Mouse (Mus musculus) embryonic facial prominence, embryonic 13.5 days (tissue): Measurements from ENCODE around the gene Lrp8. TPM values are rescaled to one million over a fixed set of nuclear protein-coding genes. Genes with fewer than 3 reads are reported as not detected.

Experiments used
- ATAC-seq: fragments of 200-750 bp; cut with Nextera tagmentation; 2 replicates; pipeline ENCODE4 v1.8.0; 2017; ENCODE audit warnings: low read depth; ENCODE audit not compliant: insufficient number of reproducible peaks, insufficient read depth, low FRiP score, low TSS enrichment
- H3K27ac ChIP-seq: fragments of 300-500 bp; sonication (generic); 2 replicates; pipeline ENCODE4 v1.5.1; 2015; ENCODE audit warnings: moderate library complexity, mild to moderate bottlenecking, inconsistent platforms
- H3K27me3 ChIP-seq: fragments of 300-500 bp; sonication (generic); 2 replicates; pipeline ENCODE4 v1.6.1; 2015; ENCODE audit warnings: mild to moderate bottlenecking, inconsistent platforms
- H3K36me3 ChIP-seq: fragments of 300-500 bp; sonication (generic); 2 replicates; pipeline ENCODE4 v1.6.1; 2015; ENCODE audit warnings: mild to moderate bottlenecking, inconsistent platforms
- H3K4me1 ChIP-seq: fragments of 300-500 bp; sonication (generic); 2 replicates; pipeline ENCODE4 v1.6.1; 2015; ENCODE audit warnings: inconsistent platforms
- H3K4me2 ChIP-seq: fragments of 300-500 bp; sonication (generic); 2 replicates; pipeline ENCODE4 v1.6.1; 2015; ENCODE audit warnings: moderate library complexity, mild to moderate bottlenecking, inconsistent platforms
- H3K4me3 ChIP-seq: fragments of 300-500 bp; sonication (generic); 2 replicates; pipeline ENCODE4 v1.5.1; 2015; ENCODE audit warnings: mild to moderate bottlenecking, inconsistent platforms
- H3K9ac ChIP-seq: fragments of 300-500 bp; sonication (generic); 2 replicates; pipeline ENCODE4 v1.6.1; 2015; ENCODE audit warnings: mild to moderate bottlenecking, inconsistent platforms
- H3K9me3 ChIP-seq: fragments of 300-500 bp; sonication (generic); 2 replicates; pipeline ENCODE4 v1.6.1; 2016; ENCODE audit warnings: inconsistent platforms
- WGBS: fragments of 180-500 bp; shearing (Covaris S2); methylation state at CpG from one replicate; pipeline ENCODE4 v1.1.7; 2015; ENCODE audit warnings: mixed read lengths; 5-methylcytosine and 5-hydroxymethylcytosine counted together
- polyA plus RNA-seq: library from polyadenylated mRNA; unstranded; fragments of >200 nt; fragmentation: Nextera tagmentation; extraction: Ambion mirVana; gene quantifications from 2 replicates; pipeline ENCODE4 v1.2.1, GENCODE M21; 2015

Lrp8 gene
- polyA plus RNA-seq, 1 experiment from 2014 or later = 4.1 TPM

DNA sequence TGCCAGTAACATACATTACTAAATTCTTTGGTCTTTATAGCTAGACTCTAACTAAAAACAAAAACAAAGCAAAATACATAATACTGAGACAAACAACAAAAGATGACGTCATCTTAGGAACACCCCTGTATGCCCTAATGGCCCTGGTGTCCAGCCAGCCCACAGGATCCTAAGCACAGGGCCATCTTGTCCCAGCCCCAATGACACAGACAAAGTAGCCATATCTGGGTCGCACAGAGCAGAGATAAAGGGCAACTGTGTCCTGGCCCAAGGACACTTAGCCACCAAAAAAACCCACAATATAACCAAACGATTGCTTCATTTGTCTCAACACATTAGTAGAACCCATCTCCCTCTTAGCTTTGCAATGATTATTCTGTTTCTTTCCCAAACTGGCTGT, 8.9 kb downstream of the Lrp8 start:
- no peak overlapping the region for H3K9ac ChIP-seq
- no peak overlapping the region for H3K4me3 ChIP-seq
- H3K4me2 ChIP-seq = no peak overlapping the region
- no peaks in the 10 kb centered on the region for H3K9me3 ChIP-seq
- H3K4me1 ChIP-seq = no peaks in the 10 kb centered on the region
- no peaks in the 10 kb centered on the region for H3K27me3 ChIP-seq
- no peaks in the 10 kb centered on the region; the same call in 1 of the 2 replicates for H3K36me3 ChIP-seq
- H3K27ac ChIP-seq = no peak overlapping the region
- no peak for ATAC-seq
- WGBS = 90% methylated on average over 3 of the region's 3 CpGs

DNA sequence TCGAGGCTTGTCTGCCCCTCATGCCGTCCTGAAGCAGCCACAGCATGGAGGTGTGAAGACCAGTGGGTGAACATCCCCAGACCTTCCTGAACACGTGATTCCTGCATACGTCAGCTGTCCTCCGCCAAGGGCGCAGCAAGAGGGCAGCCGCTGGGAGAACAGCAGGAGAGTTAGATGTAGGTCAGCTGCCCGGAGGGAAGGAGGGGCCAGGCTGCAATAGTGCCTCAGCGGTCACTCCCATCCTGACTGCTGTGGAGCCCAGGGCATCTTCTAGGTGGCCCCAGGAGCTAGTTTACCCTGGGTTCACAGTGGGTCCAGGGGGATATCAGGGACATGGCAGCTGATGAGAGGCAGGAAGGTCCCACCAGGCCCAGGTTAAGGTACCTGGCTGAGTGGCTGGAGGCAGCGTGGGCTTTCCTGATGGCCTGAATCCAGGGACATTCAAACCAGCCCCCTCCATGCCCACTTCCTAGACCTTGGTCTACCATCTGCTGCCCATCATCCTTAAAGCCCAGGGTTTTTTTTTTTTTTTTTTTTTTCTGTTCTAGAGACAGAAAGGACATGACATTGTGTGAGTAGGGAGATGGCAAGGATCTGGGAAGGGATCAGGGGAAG, 9.8 kb downstream of the Lrp8 start:
- WGBS = 58% methylated on average over 10 of the region's 10 CpGs
- no peak overlapping the region for H3K9ac ChIP-seq
- no peaks in the 10 kb centered on the region; the same call in 1 of the 2 replicates for H3K36me3 ChIP-seq
- H3K4me1 ChIP-seq = no peaks in the 10 kb centered on the region
- no peak overlapping the region for H3K27ac ChIP-seq
- no peaks in the 10 kb centered on the region for H3K27me3 ChIP-seq
- H3K4me2 ChIP-seq = no peak overlapping the region
- H3K4me3 ChIP-seq = no peak overlapping the region
- H3K9me3 ChIP-seq = no peaks in the 10 kb centered on the region
- no peak for ATAC-seq

DNA sequence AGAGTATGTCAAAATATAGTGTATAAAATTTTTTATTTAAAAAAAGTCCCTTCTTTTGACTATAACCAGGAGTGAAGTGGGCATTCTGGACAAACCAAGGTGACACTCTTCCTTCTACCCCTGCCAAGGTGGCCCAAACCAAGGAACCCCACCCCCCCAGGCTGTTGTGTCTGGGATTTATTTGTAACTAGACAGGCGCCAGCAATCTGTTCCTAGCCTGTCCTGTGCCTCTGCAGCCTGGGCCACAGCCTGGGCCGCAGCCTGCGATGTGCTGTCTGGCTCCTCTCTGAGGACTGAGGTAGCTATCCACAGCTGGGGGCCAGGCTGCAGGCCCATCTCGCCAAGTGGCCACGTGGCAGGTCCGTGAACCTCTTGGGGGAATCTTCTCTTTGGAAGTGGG, 10.3 kb downstream of the Lrp8 start:
- no peak overlapping the region for H3K9ac ChIP-seq
- H3K4me2 ChIP-seq = no peak overlapping the region
- H3K9me3 ChIP-seq = no peaks in the 10 kb centered on the region
- no peak overlapping the region for H3K27ac ChIP-seq
- WGBS = 76% methylated on average over 6 of the region's 6 CpGs
- H3K4me3 ChIP-seq = no peak overlapping the region
- no peaks in the 10 kb centered on the region for H3K27me3 ChIP-seq
- H3K36me3 ChIP-seq = no peaks in the 10 kb centered on the region
- no peaks in the 10 kb centered on the region for H3K4me1 ChIP-seq
- ATAC-seq = no peak

DNA sequence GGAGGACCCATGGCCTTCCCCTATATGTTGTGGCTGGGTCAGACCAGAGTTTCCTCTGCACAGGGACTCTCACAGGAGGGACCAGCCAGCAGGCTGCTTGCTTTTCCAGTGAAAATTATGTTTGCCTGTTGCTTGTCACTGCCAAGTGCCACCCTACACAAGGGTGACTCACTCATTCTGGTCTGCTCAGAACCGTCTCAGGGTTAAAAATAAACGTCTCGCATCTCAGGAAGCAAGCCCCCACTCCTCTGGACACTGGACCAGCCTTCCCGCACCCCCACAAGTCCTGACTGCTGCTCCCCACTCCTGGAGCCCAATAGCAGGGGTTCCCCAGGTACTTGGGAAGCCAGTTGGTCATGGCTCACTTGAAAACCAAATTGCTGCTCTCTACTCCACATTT, 14.4 kb downstream of the Lrp8 start:
- no peaks in the 10 kb centered on the region for H3K27me3 ChIP-seq
- H3K36me3 ChIP-seq = no peaks in the 10 kb centered on the region
- ATAC-seq = no peak
- 80% methylated on average over 4 of the region's 4 CpGs for WGBS
- peaks cover 27% of the 10 kb centered on the region for H3K4me1 ChIP-seq
- H3K4me3 ChIP-seq = no peak overlapping the region
- no peak overlapping the region for H3K4me2 ChIP-seq
- H3K27ac ChIP-seq = no peak overlapping the region
- H3K9ac ChIP-seq = no peak overlapping the region
- no peaks in the 10 kb centered on the region for H3K9me3 ChIP-seq

DNA sequence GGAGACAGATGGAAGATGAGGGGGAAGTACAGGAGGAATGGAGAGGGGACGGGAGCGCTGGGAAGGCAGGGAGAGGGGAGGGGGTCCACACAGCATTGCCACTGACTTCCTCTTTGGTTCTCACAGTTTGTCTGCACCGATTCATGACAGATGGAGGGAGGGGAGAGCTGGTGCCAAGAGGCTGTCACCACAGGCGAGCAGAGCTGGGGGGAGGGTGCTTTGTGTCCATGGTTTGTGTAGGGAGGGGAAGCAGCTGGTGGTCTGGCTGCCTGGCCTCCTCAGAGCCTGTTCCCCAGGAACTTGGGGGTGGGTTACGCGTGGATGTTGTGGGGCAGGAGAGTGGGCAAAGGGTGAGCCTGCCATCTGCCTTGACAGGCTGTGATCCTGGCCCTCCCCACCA, 15.4 kb downstream of the Lrp8 start:
- Histone ChIP-seq H3K4me1 (peaks cover 31% of the 10 kb centered on the region), H3K4me3 (no peak overlapping the region), H3K9me3 (no peaks in the 10 kb centered on the region), H3K36me3 (no peaks in the 10 kb centered on the region), H3K4me2 (no peak overlapping the region), H3K27ac (no peak overlapping the region), H3K9ac (no peak overlapping the region), H3K27me3 (no peaks in the 10 kb centered on the region)
- ATAC-seq = no peak
- WGBS = 56% methylated on average over 6 of the region's 6 CpGs

DNA sequence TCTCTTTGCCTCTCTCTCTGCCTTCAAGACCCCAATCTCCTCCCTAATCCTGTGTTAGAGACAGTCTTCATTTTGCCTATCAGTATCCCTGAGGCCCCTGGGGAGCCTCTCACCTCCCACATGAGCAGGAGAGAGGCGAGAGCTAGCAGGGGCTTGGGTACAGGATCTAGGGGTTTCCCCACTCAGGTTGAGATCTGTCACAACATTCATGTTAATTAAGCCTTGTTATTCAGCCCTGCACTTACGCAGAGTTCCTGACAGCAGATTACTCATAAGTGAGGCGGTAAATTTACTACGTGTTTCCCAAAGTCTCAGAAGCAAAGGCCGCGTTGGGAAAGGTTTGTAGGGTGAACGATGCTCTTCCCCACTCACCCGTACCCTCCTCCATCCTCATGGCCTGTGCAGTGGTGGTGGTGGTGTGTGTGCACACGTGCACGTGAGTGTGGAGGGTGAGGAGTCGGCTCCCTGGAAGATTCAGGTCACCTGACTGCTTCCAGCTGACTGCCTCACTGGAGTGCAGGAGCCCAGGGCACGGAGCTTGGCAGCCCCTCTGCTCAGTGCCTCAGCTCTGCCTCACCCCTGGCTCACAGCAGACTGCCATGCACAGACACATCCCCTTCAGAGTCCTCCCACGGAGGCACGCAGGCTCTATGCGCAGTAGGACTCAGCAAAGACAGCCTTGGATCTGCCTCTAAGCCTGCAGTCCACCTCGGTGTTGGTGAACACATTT, 18.1 kb downstream of the Lrp8 start:
- Histone ChIP-seq H3K4me1 (peaks cover 46% of the 10 kb centered on the region), H3K4me2 (0 out of 2 replicates have a peak overlapping the region, but pooled peaks have one; percentile 3), H3K9ac (0 out of 2 replicates have a peak overlapping the region, but pooled peaks have one; percentile 27), H3K4me3 (no peak overlapping the region), H3K27ac (peak overlapping the region; percentile 16; the same call in 1 of the 2 replicates), H3K9me3 (no peaks in the 10 kb centered on the region), H3K36me3 (no peaks in the 10 kb centered on the region), H3K27me3 (no peaks in the 10 kb centered on the region)
- ATAC-seq = no peak
- WGBS = 66% methylated on average over 16 of the region's 16 CpGs

DNA sequence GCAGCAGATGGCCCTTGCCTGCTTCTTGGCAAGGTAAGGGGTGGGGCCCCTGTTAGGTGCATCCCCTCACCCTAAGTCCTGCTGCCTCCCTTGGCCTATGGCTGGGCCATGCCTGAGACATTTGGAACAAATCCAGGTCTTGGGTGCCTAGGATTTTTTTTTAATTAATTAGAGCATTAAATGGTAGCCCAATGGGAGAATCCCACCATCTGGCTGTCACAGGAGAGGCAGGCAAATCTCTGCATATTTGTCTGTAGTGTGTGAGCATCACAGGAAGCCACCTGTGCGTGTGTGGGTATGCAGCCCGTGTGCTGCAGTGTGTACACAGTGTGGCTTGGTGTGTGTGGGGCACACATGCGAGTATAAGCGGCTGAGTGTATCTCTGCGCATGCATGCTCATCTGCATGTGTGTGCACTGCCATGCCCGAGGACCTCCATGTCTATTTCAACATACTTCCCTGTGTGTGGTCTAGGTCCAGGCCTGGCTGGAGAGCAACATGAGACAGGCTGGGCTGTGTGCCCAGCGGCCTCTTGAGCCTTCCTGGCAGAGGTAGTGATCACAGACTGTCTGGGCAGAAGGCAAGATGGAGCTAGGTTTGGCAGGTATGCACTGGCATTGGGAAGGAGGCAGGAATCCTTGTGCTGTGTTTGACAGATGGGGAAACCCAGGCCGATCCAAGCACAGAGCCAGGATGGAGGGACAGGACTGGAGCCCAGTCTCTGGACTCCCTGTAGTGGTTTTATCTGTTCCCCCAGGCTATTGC, 19.0 kb downstream of the Lrp8 start:
- Histone ChIP-seq H3K27me3 (no peaks in the 10 kb centered on the region), H3K36me3 (no peaks in the 10 kb centered on the region), H3K27ac (no peak overlapping the region), H3K4me3 (no peak overlapping the region), H3K9me3 (no peaks in the 10 kb centered on the region), H3K9ac (no peak overlapping the region; the same call in 1 of the 2 replicates), H3K4me1 (peaks cover 46% of the 10 kb centered on the region), H3K4me2 (no peak overlapping the region)
- WGBS = 80% methylated on average over 8 of the region's 8 CpGs
- ATAC-seq = no peak

DNA sequence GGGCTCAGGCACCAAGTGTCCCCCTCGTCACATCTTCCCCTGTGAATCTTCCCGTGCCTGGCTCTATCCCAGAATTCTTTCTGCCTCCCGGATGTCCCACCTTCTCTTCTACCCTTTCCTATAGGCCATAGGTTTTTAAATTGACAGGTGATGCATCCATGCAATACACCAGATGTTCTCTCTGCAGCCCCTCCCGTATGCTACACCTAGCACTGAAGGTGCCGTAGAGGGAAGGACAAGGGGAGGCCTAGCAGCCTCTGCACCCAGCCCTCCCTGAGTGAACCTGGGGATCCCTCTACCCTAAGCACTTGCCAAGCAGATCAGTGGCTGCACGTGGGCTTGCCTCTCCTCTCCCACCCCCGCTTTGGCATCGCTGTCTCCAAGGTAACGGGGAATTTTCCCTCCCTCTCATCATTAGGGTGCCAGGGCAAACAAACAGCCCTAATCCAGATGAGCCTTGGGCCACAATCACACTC, 20.9 kb downstream of the Lrp8 start:
- Histone ChIP-seq H3K9me3 (no peaks in the 10 kb centered on the region), H3K9ac (0 out of 2 replicates have a peak overlapping the region, but pooled peaks have one; percentile 51), H3K36me3 (no peaks in the 10 kb centered on the region), H3K4me2 (peak overlapping the region; percentile 40), H3K4me1 (peaks cover 41% of the 10 kb centered on the region), H3K4me3 (peak overlapping the region; percentile 25), H3K27me3 (no peaks in the 10 kb centered on the region), H3K27ac (no peak overlapping the region)
- ATAC-seq = no peak
- 45% methylated on average over 9 of the region's 9 CpGs for WGBS

DNA sequence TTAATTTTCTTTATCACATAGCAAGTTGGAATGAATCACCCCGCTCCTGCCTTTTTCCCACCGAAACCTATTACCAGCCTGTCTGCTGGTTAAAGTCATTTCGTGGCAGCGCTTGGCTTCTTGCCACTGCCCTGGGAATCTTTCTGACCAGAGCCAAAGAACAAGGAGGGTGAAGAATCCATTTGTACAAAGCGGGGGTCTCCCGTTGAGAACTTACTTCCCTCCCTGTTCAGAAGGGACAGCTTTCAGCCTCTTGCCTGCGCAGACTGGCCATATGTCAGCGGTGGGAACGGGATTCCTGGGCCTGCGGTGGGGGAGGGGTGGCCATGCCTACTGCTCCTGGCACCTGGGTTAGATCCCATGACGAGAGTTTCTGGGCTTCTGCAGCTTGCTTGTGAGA, 21.4 kb downstream of the Lrp8 start:
- no peak overlapping the region for H3K9ac ChIP-seq
- H3K4me3 ChIP-seq = no peak overlapping the region
- WGBS = 50% methylated on average over 11 of the region's 11 CpGs
- H3K4me1 ChIP-seq = peaks cover 41% of the 10 kb centered on the region
- H3K27ac ChIP-seq = no peak overlapping the region
- H3K9me3 ChIP-seq = no peaks in the 10 kb centered on the region
- ATAC-seq = no peak
- no peak overlapping the region for H3K4me2 ChIP-seq
- H3K27me3 ChIP-seq = no peaks in the 10 kb centered on the region
- no peaks in the 10 kb centered on the region for H3K36me3 ChIP-seq

DNA sequence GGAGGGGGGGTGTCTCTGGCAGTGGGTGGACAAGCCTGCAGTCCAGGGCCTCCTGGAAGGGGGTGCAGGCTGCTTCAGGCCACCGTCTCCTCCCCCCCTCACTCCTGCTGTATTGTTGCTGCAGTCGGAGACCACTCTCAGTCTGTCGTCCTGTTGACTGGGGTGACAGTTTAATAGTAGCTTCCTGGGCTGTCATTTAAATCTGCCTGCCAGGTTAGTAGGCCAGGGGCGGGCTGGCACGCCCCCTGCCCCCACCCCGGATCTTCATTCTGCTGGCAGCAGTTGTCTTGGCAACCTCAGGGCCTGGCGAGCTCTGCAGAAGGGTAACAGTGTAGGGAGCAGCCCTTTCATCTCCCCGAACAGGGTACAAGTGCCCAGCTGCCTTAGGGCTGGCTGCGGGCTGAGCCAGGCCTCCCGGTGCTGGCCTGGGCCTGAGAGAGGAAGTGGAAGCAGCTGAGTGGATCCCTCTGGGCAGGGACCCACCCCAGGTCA, 26.7 kb downstream of the Lrp8 start:
- Histone ChIP-seq H3K9ac (peak overlapping the region; percentile 27; the same call in 1 of the 2 replicates), H3K4me2 (peak overlapping the region; percentile 10; the same call in 1 of the 2 replicates), H3K4me1 (peaks cover 39% of the 10 kb centered on the region), H3K27ac (no peak overlapping the region), H3K36me3 (no peaks in the 10 kb centered on the region), H3K9me3 (no peaks in the 10 kb centered on the region), H3K27me3 (no peaks in the 10 kb centered on the region), H3K4me3 (no peak overlapping the region)
- ATAC-seq = no peak
- WGBS = 29% methylated on average over 10 of the region's 10 CpGs

DNA sequence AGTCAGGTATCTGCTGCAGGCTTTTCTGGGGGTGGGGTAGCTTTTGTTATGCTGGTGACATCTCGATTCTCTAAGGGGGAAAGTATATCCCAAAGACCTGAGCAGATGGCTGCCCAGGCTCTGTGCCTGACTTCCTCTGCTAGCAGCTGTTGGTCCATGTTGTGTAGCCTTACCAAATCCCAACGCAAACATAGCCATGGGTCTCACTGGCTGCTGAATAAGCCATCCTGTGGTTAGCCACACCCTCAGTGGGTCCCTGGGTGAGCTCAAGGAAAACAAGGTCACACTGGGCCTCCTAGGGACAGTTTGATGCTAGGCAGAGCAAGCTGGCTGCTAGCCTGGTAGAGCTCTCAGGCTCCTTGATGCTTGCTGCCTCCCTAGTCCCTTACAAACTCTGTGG, 27.6 kb downstream of the Lrp8 start:
- Histone ChIP-seq H3K4me2 (no peak overlapping the region), H3K27ac (no peak overlapping the region), H3K9ac (no peak overlapping the region), H3K27me3 (no peaks in the 10 kb centered on the region), H3K4me3 (no peak overlapping the region), H3K9me3 (no peaks in the 10 kb centered on the region), H3K4me1 (peaks cover 35% of the 10 kb centered on the region), H3K36me3 (0 out of 2 replicates have a peak, but pooled peaks cover 3% of the 10 kb centered on the region)
- ATAC-seq = no peak
- 44% methylated on average over 2 of the region's 2 CpGs for WGBS
